Mouse (Mus musculus) liver, postnatal 0 days (tissue): ENCODE results near the gene Fbxw2.

Source experiments
- CTCF ChIP-seq: sonication (generic); IDR thresholded peaks from 2 replicates; pipeline ENCODE4 v1.5.1; 2016; ENCODE audit warnings: antibody characterized with exemption, low read depth
- EP300 ChIP-seq: IDR thresholded peaks from 2 replicates; pipeline ENCODE4 v1.6.1; 2016; ENCODE audit warnings: antibody characterized with exemption, low read depth, mild to moderate bottlenecking

DNA sequence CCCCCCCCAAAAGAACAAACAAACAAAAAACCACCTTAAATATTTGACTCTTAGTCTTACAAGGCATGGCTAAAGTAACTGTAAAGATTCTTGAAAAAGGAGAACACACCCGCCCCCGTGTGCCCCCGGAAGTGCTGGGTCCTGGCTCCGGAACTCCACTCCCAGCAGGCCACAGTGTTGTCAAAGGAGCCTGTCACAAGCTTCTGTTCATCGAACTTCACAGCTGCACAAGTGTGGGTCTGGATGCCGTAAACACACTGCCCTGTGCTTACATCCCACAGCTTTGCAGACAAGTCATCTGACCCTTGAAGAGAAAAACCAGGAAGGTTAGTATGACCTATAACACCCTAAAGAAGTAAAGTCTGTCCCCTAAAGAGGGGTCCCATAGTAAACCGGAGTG, 13.4 kb downstream of the Fbxw2 start:
- TF ChIP-seq CTCF (no peak), EP300 (no peak)
